Mouse (Mus musculus) A20 (cell line): Measurements from ENCODE around the gene Obsl1.

Source experiments
- DNase-seq: peaks from one replicate; pipeline ENCODE4 v3.0.0-alpha.2; 2011; ENCODE audit warnings: low read depth, low spot score

Gene Obsl1

GRCm38 (mm10) chr1:75518427-75518826 lies 12.2 kb upstream of the Obsl1 start:
- DNase-seq: no peak

DNA sequence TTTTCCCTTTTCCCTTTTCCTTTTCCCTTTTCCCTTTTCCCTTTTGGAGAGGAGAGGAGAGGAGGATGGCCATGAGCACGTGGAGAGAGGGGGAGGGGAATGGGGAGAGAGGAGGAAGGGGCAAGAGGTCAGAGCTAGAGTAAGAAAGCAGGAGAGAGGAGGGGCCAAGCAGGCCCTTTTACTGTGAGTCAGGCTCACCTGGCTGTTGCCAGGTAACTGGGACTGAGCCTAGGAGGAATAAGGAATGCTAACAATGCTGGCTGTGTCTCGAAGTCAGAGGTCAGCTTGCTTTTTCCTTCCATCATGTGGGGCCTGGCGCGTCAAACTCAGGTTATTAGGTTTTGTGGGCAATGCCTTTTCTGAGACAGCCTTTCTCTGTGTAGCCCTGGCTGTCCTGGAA lies 11.7 kb upstream of the Obsl1 start:
- DNase-seq: no peak

DNA sequence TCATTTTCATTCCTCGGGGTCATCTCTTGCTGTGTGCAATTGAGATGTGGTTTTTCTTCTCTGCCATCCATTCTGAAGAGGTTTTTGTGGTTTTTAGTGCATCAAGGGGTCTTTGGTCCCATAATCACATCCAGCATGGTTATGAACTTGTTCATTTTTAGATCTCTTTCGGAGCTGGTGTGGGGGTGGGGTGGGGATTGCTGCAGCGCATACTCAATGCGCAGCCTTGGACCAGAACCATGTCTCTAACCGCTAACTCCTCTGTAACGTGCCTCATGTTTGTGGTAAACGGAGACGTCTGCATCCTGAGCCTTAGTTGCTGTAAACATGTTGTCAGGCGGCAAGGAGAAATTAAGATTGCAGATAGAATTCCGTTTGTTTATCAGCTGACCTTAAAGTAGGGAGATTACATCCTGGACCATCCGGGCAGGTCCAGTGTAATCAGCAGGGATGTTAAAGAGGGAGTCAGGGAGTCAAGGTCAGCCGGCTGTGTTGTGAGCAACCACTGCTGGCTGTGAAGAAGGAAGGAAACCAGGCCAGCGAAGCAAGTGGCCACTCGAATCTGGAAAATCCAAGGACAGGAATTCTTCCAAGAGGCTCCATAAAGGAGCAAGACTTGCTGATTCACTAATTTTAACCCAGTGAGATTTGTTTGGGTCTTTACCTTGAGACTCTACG lies 10.6 kb upstream of the Obsl1 start:
- no peak for DNase-seq

DNA sequence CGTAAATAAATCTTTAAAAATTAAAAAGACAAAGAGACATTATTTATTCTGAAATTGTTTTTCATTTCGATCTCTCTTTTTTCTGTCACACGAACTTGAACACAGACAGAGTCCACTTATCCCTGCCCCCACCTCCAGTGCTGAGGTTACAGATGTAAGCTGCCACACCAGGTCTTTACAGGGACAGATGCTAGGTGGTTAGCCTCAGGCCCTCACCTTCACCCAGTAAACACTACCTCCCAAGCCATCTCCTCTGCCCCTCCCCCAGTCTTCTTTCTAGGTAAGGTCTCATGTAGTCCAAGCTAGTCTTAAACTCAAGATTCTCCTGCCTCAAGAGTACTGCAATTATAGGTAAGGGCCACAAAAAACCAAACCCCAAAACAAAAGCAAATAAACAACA lies 6.3 kb upstream of the Obsl1 start:
- DNase-seq: no peak

DNA sequence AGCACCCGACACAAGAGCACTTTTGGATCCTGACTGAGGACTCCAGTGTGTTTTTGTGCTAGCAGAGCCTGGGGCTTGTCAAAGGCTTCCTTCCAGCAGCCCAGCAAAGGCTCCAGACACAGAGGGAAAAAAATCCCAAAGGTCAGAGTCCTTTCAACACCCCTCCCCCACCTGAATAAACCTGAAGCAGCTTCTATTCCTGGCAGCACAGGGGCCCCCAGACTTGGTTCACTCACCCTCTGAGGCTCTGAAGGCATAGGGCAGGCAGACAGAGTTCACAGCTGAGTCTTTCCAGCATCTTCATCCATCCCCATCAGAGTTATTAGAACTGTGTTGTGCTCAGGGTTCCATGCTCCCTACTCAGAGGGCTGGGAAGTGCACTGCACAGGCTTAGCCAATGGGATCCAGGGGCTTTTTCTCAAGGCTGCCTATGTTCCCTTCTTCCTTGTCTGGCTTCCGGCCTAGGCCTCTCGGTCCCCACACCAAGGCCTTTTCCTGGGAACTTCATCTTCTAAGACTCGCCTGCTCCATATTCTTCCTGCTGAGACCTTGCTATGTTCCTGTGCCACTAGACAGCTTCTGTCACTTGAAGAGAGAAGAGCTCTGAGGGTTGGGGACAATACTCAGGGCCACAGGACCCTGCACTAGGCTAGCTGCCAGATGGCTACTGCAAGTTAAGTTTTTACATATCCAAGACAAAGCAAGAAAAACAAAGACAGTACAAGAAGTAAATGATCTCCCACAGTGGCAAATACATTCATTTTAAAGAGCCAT lies 5.4 kb upstream of the Obsl1 start:
- no peak for DNase-seq

DNA sequence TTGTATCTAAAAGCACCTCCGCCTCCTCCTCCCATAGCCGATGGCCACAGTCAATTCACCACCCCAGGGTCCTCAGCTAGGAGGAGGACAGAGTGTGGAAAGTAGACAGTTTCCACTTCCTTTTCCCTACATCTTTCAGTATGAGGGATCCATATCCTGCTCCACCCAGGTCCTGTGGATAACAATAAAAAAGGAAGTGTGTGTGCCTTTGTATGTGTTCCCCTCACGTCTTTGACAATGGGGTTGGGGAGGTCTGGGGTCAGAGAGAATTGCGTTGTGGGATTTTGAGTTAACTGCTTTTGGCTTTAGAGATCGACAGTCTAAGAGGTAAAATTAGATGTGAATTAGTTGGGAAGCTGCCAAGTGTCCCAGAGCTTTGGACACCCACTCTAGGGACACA lies 3.9 kb upstream of the Obsl1 start:
- no peak for DNase-seq

DNA sequence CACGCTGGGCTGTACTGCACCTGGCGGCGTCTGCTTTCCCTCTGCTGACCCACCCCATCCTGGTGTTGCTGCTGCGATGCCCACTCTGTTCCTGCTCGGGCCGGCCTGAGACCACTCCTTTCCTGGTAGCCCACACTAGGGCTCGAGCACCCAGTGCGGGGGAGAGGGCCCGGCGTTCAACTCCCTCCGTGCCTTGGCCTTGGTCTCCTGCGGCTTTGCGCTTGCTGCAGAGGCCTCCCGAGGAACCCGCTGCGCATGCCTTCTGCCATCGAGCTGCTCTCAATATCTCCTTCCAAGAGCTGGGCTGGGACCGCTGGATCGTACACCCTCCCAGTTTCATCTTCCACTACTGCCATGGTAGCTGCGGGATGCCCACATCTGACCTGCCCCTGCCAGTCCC lies 3.3 kb upstream of the Obsl1 start:
- no peak for DNase-seq

DNA sequence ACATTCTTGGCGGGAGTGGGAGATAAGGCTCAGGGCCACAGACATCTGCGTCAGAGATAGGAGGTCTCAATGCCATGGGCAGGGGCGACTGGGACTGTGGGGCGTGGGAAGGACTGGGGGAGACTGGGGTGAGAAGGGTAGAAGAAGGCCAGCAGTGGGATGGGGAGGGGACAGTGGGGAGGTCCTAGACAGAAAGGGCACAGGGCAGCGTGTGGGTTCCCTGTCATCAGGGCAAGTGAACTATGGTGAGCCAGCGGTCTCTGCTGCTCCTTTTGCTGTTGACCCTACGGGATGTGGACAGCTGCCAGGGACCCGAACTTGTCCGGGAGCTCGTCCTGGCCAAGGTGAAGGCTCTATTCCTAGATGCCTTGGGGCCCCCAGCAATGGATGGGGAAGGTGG lies 754 bp upstream of the Obsl1 start, which contains the start of gene Inha:
Gene Inha (plus strand): TSS at position 72 of the 400 bp plus-strand sequence.
- no peak for DNase-seq

DNA sequence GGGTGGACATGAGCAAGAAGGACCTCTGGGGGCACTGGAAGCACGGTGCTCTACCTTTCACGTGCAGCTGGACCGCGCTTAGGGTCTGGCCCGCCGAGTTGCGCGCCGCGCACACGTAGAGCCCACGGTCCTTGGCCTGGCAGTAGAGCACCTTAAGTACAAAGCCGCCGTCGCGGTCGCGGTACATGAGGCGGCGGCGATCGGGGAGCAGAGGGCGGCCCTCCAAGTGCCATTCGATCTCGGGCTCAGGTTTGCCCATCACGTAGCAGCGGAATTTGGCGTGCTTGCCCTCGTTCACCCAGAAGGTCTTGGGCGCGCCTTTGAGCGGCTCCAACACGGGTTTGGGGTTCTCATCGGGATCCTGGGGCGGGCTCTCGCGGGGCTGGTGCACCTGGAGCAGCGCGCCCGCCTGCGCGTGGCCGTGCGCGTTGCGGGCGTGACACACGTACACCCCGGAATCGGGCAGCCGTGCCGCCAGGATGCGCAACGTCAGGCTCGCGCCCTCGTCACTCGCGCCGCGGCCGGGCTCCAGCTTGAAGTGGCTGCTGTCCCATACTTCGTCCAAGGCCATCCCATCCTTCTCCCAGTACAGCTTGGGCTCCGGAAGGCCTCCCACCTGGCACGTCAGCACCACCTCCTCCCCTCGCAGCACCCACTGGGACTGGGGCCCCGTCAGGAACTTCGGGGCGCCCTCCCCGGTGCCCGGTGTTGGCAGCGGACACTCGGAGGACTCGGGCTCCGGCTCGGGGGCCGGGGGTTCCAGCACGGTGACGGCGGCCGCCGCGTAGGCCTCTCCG lies 895 bp downstream of the Obsl1 start:
- no peak for DNase-seq

- no peak for DNase-seq
Measured at GRCm38 (mm10) chr1:75504256-75505045, 1.8 kb downstream of the Obsl1 start.

DNA sequence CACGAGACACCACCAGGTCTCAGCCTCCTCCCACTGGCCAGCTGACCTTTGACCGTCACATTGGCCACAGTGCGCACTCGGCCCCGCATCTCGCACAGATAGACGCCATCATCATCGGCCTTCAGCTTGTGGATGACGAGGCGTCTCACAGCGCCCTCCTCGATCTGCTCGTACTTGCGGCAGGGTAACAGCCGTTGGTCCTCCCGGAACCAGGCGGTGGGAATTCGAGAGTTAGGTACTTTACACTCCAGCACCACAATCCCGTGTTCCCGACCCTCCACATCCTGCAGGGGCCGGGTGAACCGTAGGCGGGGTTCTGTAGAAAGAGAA lies 2.6 kb downstream of the Obsl1 start:
- no peak for DNase-seq

DNA sequence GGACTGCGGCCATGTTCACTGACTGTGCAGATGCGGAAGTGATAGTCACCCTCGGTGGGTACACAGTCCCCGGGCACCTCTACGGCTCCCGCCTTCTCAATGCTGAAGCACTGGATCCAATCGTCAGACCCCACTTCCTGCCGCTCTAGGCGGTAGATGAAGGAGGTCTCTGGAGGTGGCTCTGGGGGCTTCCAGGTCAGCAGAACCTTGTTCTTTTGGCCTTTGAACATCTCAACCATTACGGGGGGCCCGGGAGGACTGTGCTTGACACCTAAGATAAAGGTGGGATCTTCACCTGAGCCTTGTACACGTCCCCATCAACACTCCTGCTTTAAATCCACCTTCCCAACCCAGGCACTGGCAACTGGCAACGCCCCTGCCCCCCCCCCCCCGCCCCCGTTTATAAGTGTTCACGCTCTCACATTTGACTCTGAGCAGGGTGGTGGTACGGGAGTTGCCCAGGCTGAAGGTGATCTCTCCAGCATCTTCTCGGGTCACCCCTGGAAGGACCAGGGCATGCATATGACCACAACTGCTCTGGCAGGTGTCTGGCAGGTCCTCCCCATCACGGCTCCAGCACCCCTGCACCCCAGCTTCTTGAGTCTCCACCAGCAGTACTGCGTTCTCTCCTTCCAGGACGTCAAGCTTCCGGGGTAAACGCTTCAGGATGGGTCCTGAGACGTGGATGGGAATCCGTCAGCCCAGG lies 3.2 kb downstream of the Obsl1 start:
- no peak for DNase-seq

- DNase-seq: no peak
Measured at GRCm38 (mm10) chr1:75501905-75502304, 4.3 kb downstream of the Obsl1 start.

DNA sequence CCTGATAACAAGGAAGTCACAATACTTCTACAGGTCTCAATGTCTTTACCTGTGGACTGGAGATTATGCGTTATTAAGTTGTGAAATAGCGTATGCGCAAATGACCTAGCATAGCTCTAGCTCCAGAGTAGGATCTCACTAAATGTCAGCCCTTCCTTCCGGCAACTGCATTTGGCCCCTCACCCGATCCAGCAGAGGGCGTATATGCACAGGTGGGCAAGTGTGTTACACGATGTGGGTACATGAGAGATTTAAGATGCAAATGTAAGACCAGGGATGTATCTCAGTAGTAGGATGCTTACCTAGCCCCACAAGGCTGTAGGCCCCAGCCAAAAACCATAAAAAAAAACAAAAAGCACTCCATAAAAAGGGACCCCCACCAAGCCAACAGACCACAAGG lies 6.8 kb downstream of the Obsl1 start:
- DNase-seq: peak; percentile 47

DNA sequence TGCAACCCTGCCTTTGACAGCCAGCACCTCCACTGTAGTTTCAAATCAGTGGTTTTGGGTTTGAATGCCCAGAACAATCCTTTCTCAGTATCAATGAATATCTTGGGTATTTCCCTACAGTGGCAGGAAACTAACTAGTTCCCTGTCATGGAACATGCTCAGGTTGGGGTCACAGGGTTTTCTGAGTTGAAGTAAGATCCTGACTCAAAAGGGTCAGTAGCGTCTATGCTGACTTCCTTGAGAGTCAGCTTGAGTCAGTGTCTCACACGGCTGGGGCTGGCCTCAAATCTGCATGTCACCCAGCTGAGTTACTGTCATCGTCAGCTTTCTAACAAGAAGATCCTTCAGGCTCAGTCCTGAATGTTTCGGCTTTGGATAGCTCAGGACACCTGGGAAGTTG lies 7.4 kb downstream of the Obsl1 start:
- no peak for DNase-seq

DNA sequence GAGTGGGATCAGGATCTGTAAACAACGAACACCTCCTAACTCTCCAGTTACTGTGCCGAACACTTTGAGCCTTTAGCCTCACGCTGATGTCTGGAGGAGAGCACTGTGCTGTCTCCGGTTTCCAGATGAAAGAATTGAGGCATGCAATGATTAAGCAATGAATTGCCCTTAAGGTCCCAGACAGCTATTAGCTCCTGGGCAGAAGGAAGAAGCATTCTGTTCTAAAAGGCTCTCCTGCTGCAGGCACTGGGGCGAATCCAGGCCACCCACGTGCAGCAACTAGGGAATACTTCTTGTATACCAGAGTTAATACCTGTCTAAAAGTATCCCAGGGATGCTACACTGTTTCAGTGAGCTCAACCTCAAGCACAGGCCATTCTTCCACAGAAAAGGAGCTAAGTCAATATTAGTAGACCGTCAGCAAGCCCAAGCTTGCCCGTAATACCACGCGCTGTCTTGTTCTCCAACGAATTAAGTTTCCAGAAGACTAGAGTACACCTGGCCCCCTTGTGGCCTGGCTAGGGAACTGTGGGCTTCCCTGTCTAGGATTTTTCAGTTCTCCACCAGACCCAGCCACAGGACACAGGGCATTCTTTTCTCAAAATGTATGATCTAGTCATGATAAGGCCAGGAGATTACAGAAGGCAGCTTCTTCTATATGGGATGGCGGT lies 11.2 kb downstream of the Obsl1 start:
- peak; percentile 46 for DNase-seq

DNA sequence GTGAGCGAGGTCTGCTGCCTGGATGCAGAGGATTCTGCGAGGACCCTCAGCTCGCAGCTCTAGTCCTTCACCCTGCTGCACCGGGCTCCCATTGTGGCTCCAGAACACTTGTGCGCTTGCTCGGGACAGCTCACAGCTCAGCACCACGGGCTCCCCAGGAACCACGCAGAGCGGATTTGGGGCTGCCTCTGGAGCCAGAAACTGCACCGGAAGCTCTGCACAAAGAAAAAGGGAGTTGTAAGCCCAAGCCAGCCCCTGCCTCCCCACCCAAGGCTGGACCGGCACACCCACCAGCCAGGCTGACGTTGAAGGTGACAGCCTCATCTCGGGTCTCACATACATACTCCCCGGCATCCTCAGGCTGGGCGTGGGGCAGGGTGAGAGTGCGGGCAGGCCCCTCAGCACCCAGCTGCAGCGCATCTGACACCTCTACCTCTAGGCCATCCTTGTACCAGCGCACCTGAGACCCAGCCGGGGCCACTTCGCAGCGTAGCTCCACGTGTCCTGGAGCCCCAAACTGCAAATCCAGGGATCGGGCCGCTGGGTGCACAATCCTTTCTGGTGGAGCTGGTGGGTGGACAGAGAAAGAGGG lies 13.6 kb downstream of the Obsl1 start:
- no peak for DNase-seq

DNA sequence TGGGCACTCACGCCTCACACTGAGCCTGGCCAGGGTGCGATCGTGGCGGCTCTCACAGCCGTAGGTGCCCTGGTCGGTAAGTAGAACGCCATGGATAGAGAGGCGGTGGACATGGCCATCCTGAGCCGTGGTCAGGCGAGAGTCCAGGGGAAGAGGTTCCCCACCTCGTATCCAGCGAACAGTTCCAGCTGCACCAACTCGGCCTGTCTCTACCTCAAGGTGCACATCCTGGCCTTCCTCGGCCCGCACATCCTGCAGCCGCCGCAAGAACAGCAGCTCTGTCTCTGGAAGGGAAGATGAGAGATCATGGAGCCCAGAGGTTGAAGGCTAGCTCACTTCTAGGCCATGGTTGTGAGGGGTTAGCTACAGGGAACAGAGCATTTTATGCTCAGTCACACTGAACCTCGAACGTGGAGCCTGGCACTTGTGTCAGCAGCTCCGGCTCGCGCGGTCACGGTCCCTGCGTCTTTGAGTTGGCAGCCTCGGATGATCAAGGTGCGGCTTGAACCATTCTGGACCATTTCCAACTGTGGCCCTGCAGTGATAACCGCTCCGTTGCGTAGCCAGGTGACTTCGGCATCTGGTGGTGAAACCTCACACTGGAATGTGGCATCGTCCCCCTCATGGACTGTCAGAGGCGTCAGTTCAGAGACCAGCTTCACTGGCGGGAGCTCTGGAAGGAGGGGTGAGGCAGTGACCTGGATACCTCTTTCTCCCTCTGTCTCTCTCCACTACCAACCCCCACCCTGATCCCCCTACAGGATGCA lies 15.3 kb downstream of the Obsl1 start:
- DNase-seq: no peak

- peak; percentile 90 for DNase-seq
Measured at GRCm38 (mm10) chr1:75487405-75488161, 18.7 kb downstream of the Obsl1 start.
